Mouse (Mus musculus) brain, embryonic 14.5 days (tissue): ENCODE results near the gene Lysmd4.

Source experiments
- CTCF ChIP-seq: fragments of 200-500 bp; IDR thresholded peaks from 2 replicates; pipeline ENCODE4 v1.5.1; 2012; ENCODE audit warnings: inconsistent platforms, mild to moderate bottlenecking, moderate library complexity, borderline replicate concordance; ENCODE audit not compliant: insufficient read depth, insufficient read length; ENCODE audit errors: extremely low read depth
- POLR2A ChIP-seq: fragments of 200-500 bp; IDR thresholded peaks from 2 replicates; pipeline ENCODE4 v1.6.1; 2012; ENCODE audit warnings: mild to moderate bottlenecking, inconsistent platforms, borderline replicate concordance; ENCODE audit not compliant: poor library complexity, insufficient read depth, insufficient read length, severe bottlenecking; ENCODE audit errors: extremely low read depth

DNA sequence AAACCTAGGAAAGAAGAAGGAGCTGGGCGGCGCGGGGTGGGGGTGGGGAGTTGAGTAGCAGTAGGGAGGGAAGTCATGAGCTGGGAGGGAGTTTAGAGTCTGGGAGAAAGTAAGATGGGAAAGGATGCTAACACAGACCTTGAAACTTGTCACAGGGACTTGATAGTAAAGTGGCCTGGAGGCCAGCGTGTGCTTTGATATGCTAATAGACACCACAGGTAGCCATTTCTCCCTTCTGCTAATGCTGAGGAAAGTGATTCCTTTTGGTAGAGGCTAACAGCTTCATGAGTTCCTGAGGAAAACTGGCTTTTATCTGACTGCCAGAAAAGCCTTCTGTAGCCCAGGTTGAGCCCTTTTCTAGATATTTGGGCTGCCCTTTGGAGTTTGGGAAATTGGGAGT lies 38.6 kb upstream of the Lysmd4 start:
- TF ChIP-seq CTCF = no peak
- no peak for TF ChIP-seq POLR2A
